Mouse (Mus musculus): ENCODE measurements at regions not wholly inside any gene's neighbourhood (a gene's known extent, or its start where the extent isn't known, plus 50 kb on each side); places are given as distances from the start of the nearest gene placed in this dataset.
"Not testable (repeated sequence)": the region's sequence is repeated elsewhere in the genome, so short reads cannot be mapped to it uniquely, and the experiment has no call there.

GRCm38 (mm10) chr12:5764026-5764425 is 388.5 kb upstream of the Klhl29 start:
- no peak for DNase-seq (ENCODE audit: low read depth, low spot score)

GRCm38 (mm10) chr12:5762306-5762927 is 386.9 kb upstream of the Klhl29 start:
- no peak for DNase-seq (ENCODE audit: low read depth, low spot score)

- no peak for DNase-seq (ENCODE audit: low read depth, low spot score)
Measured at GRCm38 (mm10) chr12:5759485-5759884, 384.0 kb upstream of the Klhl29 start.

- no peak for DNase-seq (ENCODE audit: low read depth, low spot score)
Measured at GRCm38 (mm10) chr12:5757766-5758165, 382.3 kb upstream of the Klhl29 start.

- DNase-seq (ENCODE audit: low read depth, low spot score): no peak
Measured at GRCm38 (mm10) chr12:5757361-5757760, 381.9 kb upstream of the Klhl29 start.

- no peak for DNase-seq (ENCODE audit: low read depth, low spot score)
Measured at GRCm38 (mm10) chr12:5753831-5754230, 378.3 kb upstream of the Klhl29 start.

GRCm38 (mm10) chr12:5744086-5744709 is 368.7 kb upstream of the Klhl29 start:
- no peak for DNase-seq (ENCODE audit: low read depth, low spot score)

- DNase-seq (ENCODE audit: low read depth, low spot score): no peak
Measured at GRCm38 (mm10) chr12:5736066-5736465, 360.6 kb upstream of the Klhl29 start.

- DNase-seq (ENCODE audit: low read depth, low spot score): no peak
Measured at GRCm38 (mm10) chr12:5734902-5735301, 359.4 kb upstream of the Klhl29 start.

GRCm38 (mm10) chr12:5723113-5723512 is 347.6 kb upstream of the Klhl29 start:
- no peak for DNase-seq (ENCODE audit: low read depth, low spot score)

- not testable (repeated sequence) for DNase-seq (ENCODE audit: low read depth, low spot score)
Measured at GRCm38 (mm10) chr12:5717527-5717926, 342.0 kb upstream of the Klhl29 start.

- peak; percentile 13 for DNase-seq (ENCODE audit: low read depth, low spot score)
Measured at GRCm38 (mm10) chr12:5698778-5699454, 323.4 kb upstream of the Klhl29 start.

- DNase-seq (ENCODE audit: low read depth, low spot score): no peak
Measured at GRCm38 (mm10) chr12:5682182-5682581, 306.7 kb upstream of the Klhl29 start.

- DNase-seq (ENCODE audit: low read depth, low spot score): not testable (repeated sequence)
Measured at GRCm38 (mm10) chr12:5678126-5678525, 302.6 kb upstream of the Klhl29 start.

GRCm38 (mm10) chr12:5668486-5668885 is 293.0 kb upstream of the Klhl29 start:
- DNase-seq (ENCODE audit: low read depth, low spot score): no peak

GRCm38 (mm10) chr12:5637571-5638275 is 262.2 kb upstream of the Klhl29 start:
- DNase-seq (ENCODE audit: low read depth, low spot score): no peak

GRCm38 (mm10) chr12:5633971-5634370 is 258.5 kb upstream of the Klhl29 start:
- DNase-seq (ENCODE audit: low read depth, low spot score): no peak

- no peak for DNase-seq (ENCODE audit: low read depth, low spot score)
Measured at GRCm38 (mm10) chr12:5601084-5601654, 225.7 kb upstream of the Klhl29 start.

- no peak for DNase-seq (ENCODE audit: low read depth, low spot score)
Measured at GRCm38 (mm10) chr12:5599426-5599825, 223.9 kb upstream of the Klhl29 start.

GRCm38 (mm10) chr12:5598961-5599360 is 223.5 kb upstream of the Klhl29 start:
- DNase-seq (ENCODE audit: low read depth, low spot score): no peak

GRCm38 (mm10) chr12:5572831-5573230 is 197.3 kb upstream of the Klhl29 start:
- DNase-seq (ENCODE audit: low read depth, low spot score): no peak

GRCm38 (mm10) chr12:5568941-5569340 is 193.5 kb upstream of the Klhl29 start:
- DNase-seq (ENCODE audit: low read depth, low spot score): no peak

Measured in retina, adult 2 months (tissue).